Mouse (Mus musculus): Measurements from ENCODE around the gene Toporsl.

DNA sequence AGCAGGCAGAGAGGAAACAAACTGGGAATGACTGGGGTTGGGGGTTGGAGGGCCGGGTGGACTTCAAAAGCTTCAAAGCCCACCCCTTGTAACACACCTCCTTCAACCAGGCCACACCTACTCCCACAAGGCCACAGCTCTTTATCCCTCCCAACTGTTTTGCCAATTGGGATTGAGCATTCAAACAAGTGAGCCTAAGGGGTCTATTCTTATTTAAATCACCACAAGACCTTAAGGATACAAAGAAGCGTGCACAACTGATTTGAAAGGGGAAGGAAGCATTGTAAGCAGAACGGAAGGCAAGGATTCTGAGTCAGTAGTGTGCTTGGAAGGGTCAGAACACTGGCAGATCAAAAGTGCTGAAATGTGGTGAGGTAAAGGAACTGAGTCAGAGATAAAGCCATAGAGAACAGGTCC, 64.6 kb downstream of the Toporsl start:
- TF ChIP-seq CTCF (IDR thresholded peaks at IDR 0.05) (no peak), EP300 (IDR thresholded peaks at IDR 0.05) (no peak)

All from lung, postnatal 0 days (tissue).